Mouse (Mus musculus) hindbrain, embryonic 13.5 days (tissue): ENCODE data around the gene L2hgdh. TPM values are rescaled to one million over a fixed set of nuclear protein-coding genes. Genes with fewer than 3 reads are reported as not detected.

Experiments used
- ATAC-seq: fragments of 200-750 bp; cut with Nextera tagmentation; 2 replicates; pipeline ENCODE4 v1.8.0; 2017; ENCODE audit warnings: moderate TSS enrichment; ENCODE audit not compliant: low FRiP score
- H3K27ac ChIP-seq: fragments of 300-500 bp; sonication (generic); 2 replicates; pipeline ENCODE4 v1.5.1; 2015; ENCODE audit warnings: inconsistent platforms, mild to moderate bottlenecking, moderate library complexity
- H3K27me3 ChIP-seq: fragments of 300-500 bp; sonication (generic); 2 replicates; pipeline ENCODE4 v1.6.1; 2015; ENCODE audit warnings: mild to moderate bottlenecking, inconsistent platforms
- H3K36me3 ChIP-seq: fragments of 300-500 bp; sonication (generic); 2 replicates; pipeline ENCODE4 v1.6.1; 2015; ENCODE audit warnings: mild to moderate bottlenecking, inconsistent platforms
- H3K4me1 ChIP-seq: fragments of 300-500 bp; sonication (generic); replicated peaks from 2 replicates; pipeline ENCODE4 v1.6.1; 2015; ENCODE audit warnings: inconsistent platforms
- H3K4me2 ChIP-seq: fragments of 300-500 bp; sonication (generic); 2 replicates; pipeline ENCODE4 v1.6.1; 2015; ENCODE audit warnings: inconsistent platforms, mild to moderate bottlenecking, moderate library complexity
- H3K4me3 ChIP-seq: fragments of 300-500 bp; sonication (generic); 2 replicates; pipeline ENCODE4 v1.5.1; 2015; ENCODE audit warnings: mild to moderate bottlenecking, inconsistent platforms
- H3K9ac ChIP-seq: fragments of 300-500 bp; sonication (generic); 2 replicates; pipeline ENCODE4 v1.6.1; 2015; ENCODE audit warnings: mild to moderate bottlenecking, inconsistent platforms
- H3K9me3 ChIP-seq: fragments of 300-500 bp; sonication (generic); 2 replicates; pipeline ENCODE4 v1.6.1; 2016; ENCODE audit warnings: inconsistent platforms
- WGBS: fragments of 180-500 bp; shearing (Covaris S2); methylation state at CpG from one replicate; pipeline ENCODE4 v1.1.7; 2015; 5-methylcytosine and 5-hydroxymethylcytosine counted together
- microRNA counts: library from miRNA; unstranded; fragments of <30 nt; microRNA quantifications from one replicate; lab custom pipeline; 2016
- microRNA-seq: library from miRNA; unstranded; fragments of <30 nt; microRNA quantifications from one replicate; pipeline ENCODE4, GENCODE M21; 2016
- polyA plus RNA-seq: library from polyadenylated mRNA; unstranded; fragments of >200 nt; fragmentation: Nextera tagmentation; extraction: Ambion mirVana; gene quantifications from 2 replicates; pipeline ENCODE4 v1.2.1, GENCODE M21; 2015

The L2hgdh gene
- polyA plus RNA-seq, 1 experiment from 2014 or later = 11.5 TPM

DNA sequence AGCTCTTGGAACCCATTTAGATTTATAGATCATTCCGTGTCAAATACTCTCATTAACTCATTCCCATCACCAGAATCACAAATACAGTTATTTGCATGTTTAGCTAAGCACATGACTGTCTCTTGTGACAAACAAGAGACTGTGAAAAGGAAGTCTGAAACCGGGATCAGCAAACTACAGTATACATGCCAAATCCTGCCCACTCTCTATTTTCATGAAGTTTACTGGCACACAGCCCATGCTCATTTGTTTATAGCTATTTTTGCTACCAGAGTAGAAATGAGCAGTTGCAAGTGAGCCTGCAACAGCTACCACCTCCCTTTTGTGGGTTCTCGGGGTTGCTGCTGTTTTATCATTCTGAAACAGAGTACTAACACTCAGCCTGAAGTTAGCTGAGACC is 79.8 kb downstream of the L2hgdh start:
- 75% methylated on average over 3 of the region's 3 CpGs for WGBS
- H3K4me3 ChIP-seq = no peak overlapping the region
- no peaks in the 10 kb centered on the region for H3K27me3 ChIP-seq
- H3K36me3 ChIP-seq = peaks cover 35% of the 10 kb centered on the region
- H3K27ac ChIP-seq = no peak overlapping the region
- H3K4me2 ChIP-seq = no peak overlapping the region
- ATAC-seq = no peak
- H3K9ac ChIP-seq = no peak overlapping the region
- no peaks in the 10 kb centered on the region for H3K9me3 ChIP-seq
- H3K4me1 ChIP-seq = no peaks in the 10 kb centered on the region

DNA sequence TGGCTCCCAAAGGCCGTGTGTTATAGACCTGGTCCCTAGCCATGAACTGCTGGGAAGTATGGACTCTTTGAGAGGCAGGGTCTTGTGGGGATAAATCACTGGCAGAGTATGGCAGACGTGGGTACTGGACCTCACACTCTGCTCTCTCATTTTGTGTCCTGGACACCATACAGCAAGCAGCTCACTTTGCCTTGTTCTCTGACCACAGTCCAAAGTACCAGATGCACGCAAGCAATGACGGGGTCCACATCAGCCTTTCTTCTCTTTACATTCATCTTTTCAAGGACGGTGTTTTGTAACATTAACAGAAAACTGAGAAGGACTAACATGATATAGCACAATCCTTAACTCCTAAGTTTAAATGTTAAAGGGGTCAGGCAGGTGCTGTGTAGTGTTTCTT is 81.8 kb downstream of the L2hgdh start:
- peaks cover 43% of the 10 kb centered on the region for H3K36me3 ChIP-seq
- H3K9me3 ChIP-seq = no peaks in the 10 kb centered on the region
- H3K4me1 ChIP-seq = no peaks in the 10 kb centered on the region
- H3K27me3 ChIP-seq = no peaks in the 10 kb centered on the region
- no peak overlapping the region for H3K4me2 ChIP-seq
- H3K9ac ChIP-seq = no peak overlapping the region
- H3K27ac ChIP-seq = no peak overlapping the region
- 94% methylated on average over 5 of the region's 5 CpGs for WGBS
- ATAC-seq = no peak
- no peak overlapping the region for H3K4me3 ChIP-seq

MicroRNA genes within 50 kb of the gene (microRNA counts, 519-probe panel; counts per million panel counts)
- microRNA mmu-miR-681 (lab: Ali Mortazavi, UCI) = 51.3 counts per million

Small RNA genes within 50 kb of the gene (microRNA-seq; reads per million reads assigned to microRNA genes)
- gene Mir681 = not detected

Other genes starting within 250 kb of the L2hgdh start
- 24.3 and 24.4 TPM in 2 replicates for gene Vcpkmt, start 141.8 kb downstream of the L2hgdh start, polyA plus RNA-seq
- gene Sos2, start 43.0 kb downstream of the L2hgdh start, polyA plus RNA-seq = 12.6 and 13.0 TPM in 2 replicates
- 26.1 and 30.0 TPM in 2 replicates for gene Atp5s, start 77 bp upstream of the L2hgdh start, polyA plus RNA-seq
- gene Cdkl1, start 66.4 kb upstream of the L2hgdh start, polyA plus RNA-seq = 4.2 and 4.6 TPM in 2 replicates
- gene Atl1, start 167.7 kb upstream of the L2hgdh start, polyA plus RNA-seq = 126 and 131 TPM in 2 replicates
- gene Map4k5, start 168.3 kb upstream of the L2hgdh start, polyA plus RNA-seq = 30.7 and 30.9 TPM in 2 replicates